Mouse (Mus musculus) heart, embryonic 16.5 days (tissue): ENCODE measurements at regions not wholly inside any gene's neighbourhood (a gene's known extent, or its start where the extent isn't known, plus 50 kb on each side); places are given as distances from the start of the nearest gene placed in this dataset.

Experiments
- ATAC-seq: fragments of 200-750 bp; cut with Nextera tagmentation; replicated peaks from 2 replicates; pipeline ENCODE4 v1.8.0; 2017; ENCODE audit warnings: moderate number of reproducible peaks; ENCODE audit not compliant: insufficient read depth, low FRiP score; ENCODE audit errors: extremely low read depth
- H3K27ac ChIP-seq: fragments of 300-500 bp; sonication (generic); 2 replicates; pipeline ENCODE4 v1.5.1; 2014; ENCODE audit warnings: mild to moderate bottlenecking, low read length, control low read depth, moderate library complexity
- H3K27me3 ChIP-seq: fragments of 300-500 bp; sonication (generic); 2 replicates; pipeline ENCODE4 v1.6.1; 2014; ENCODE audit warnings: low read length, mixed read lengths; ENCODE audit not compliant: control insufficient read depth, insufficient read depth
- H3K36me3 ChIP-seq: fragments of 300-500 bp; sonication (generic); 2 replicates; pipeline ENCODE4 v1.6.1; 2014; ENCODE audit not compliant: control insufficient read depth, insufficient read depth
- H3K4me1 ChIP-seq: fragments of 300-500 bp; sonication (generic); 2 replicates; pipeline ENCODE4 v1.6.1; 2014; ENCODE audit warnings: low read length, mixed read lengths; ENCODE audit not compliant: control insufficient read depth, insufficient read depth
- H3K4me2 ChIP-seq: fragments of 300-500 bp; sonication (generic); 2 replicates; pipeline ENCODE4 v1.6.1; 2014; ENCODE audit warnings: low read depth, mild to moderate bottlenecking, control low read depth, low read length
- H3K4me3 ChIP-seq: fragments of 300-500 bp; sonication (generic); 2 replicates; pipeline ENCODE4 v1.5.1; 2014; ENCODE audit warnings: mild to moderate bottlenecking, control low read depth, low read length
- H3K9ac ChIP-seq: fragments of 300-500 bp; sonication (generic); 2 replicates; pipeline ENCODE4 v1.6.1; 2014; ENCODE audit warnings: low read length, control low read depth
- H3K9me3 ChIP-seq: fragments of 300-500 bp; sonication (generic); replicated peaks from 2 replicates; pipeline ENCODE4 v1.6.1; 2016; ENCODE audit warnings: low read length; ENCODE audit not compliant: control insufficient read depth
- WGBS: fragments of 180-500 bp; shearing (Covaris S2); extraction: QIAGEN DNeasy Blood & Tissue Kit; methylation state at CpG from one replicate; pipeline ENCODE4 v1.1.7; 2014; 5-methylcytosine and 5-hydroxymethylcytosine counted together

DNA sequence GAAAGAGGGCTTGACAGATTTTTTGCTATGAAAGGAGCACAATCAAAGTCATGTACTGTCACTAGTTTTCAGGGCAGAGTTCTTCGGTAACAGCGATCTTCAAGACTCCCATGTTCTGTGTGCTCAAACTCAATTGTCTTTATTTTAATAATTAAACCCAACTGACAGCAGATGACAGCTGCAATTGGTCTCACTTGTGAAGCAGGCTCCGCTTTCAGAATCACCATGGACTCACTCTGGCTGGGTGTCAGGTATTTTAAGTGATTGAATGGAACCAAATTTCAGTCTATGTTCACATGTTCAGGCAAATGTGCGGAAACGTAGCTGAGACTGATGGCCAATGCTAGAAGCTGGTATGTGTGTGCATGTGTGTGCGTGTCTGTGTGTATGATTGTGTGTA lies 489.7 kb downstream of the Kcnj2 start:
- 63% methylated on average over 6 of the region's 6 CpGs for WGBS
- Histone ChIP-seq H3K9ac (no peak overlapping the region), H3K4me3 (no peak overlapping the region), H3K9me3 (no peaks in the 10 kb centered on the region), H3K4me1 (0 out of 2 replicates have a peak, but pooled peaks cover 2% of the 10 kb centered on the region), H3K36me3 (no peaks in the 10 kb centered on the region), H3K27ac (no peak overlapping the region), H3K27me3 (no peaks in the 10 kb centered on the region), H3K4me2 (no peak overlapping the region)
- ATAC-seq = no peak

DNA sequence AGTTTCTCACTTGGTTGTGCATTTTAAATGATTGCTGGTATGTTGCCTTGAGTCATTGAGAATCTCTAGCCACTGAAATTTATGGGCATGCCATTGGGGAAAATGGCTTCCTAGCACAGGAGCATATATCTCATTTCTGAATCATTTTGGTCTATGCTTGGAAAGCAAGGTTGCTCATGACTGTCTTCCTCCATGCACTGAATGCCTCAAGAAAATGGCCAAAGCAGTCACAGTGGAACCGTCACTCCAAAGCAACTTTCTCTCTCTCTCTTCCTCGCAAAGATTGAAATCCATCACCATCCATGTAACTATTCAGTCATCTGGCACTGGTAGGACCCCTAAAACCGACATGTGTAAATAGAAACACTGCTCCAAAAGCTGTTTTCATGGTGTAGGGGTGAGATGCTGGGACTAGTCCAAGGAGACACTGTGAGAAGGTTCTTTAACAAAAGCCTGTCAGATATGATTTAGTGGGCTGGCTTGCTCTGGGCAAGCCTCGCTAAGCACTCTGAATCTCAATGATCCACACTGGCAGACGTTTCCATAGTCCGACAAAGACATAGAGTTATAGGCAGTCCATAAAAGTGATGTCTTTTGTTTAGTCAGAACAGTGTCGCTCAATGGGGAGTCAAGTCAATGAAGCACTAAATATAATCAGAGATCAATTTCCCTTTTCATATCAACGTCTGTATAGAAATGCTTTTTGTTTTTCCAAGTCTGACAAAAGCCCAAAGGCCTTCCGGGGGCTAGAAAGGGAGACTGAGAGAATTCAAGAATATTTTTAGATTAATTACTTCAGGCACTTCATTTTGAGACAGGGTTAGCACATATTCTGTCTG lies 492.6 kb downstream of the Kcnj2 start:
- H3K27me3 ChIP-seq = no peaks in the 10 kb centered on the region
- no peaks in the 10 kb centered on the region for H3K36me3 ChIP-seq
- H3K4me1 ChIP-seq = 0 out of 2 replicates have a peak, but pooled peaks cover 2% of the 10 kb centered on the region
- no peaks in the 10 kb centered on the region for H3K9me3 ChIP-seq
- 76% methylated on average over 9 of the region's 9 CpGs for WGBS
- no peak for ATAC-seq
- H3K27ac ChIP-seq = no peak overlapping the region
- no peak overlapping the region for H3K4me2 ChIP-seq
- H3K4me3 ChIP-seq = no peak overlapping the region
- no peak overlapping the region for H3K9ac ChIP-seq

DNA sequence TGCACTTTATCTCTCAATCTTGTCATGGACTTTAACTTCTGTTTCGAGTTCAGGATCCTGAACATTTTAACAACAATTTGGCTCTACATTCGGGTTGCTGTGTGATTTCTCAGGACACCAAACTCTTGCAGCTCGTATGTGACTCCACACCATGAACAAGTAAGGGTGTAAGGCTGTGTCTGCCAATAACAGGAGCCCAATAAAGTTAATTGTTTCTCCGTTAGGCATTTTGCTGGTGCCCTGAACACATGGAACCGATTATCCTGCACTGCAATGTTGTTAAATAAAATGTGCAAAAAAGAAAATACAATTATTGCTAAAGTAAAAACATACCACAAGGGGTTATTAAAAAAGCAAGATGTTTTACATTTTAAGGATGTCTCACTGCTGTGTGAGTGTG lies 497.2 kb downstream of the Kcnj2 start:
- Histone ChIP-seq H3K4me3 (no peak overlapping the region), H3K4me2 (no peak overlapping the region), H3K27me3 (no peaks in the 10 kb centered on the region), H3K9me3 (no peaks in the 10 kb centered on the region), H3K27ac (no peak overlapping the region), H3K4me1 (no peaks in the 10 kb centered on the region), H3K36me3 (no peaks in the 10 kb centered on the region), H3K9ac (no peak overlapping the region)
- no peak for ATAC-seq
- 60% methylated on average over 5 of the region's 5 CpGs for WGBS

DNA sequence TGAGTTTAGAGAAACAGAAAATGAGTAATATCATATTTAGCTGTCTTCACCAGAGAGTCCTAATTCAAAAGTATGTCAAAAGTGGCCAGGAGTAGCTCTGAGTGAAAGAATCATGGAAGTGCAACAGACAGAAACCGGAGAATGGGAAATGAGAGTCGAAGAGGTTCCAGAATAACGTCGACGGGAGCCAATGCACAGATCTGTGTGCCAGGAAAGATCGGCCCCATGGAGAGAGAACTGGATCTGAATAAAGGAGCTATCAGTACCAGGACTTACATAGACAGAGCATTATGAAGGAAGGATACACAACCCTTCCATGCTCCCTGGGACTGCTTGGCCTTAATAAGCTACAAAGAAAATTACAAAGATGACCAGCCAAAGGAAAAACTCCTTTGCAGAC lies 502.1 kb downstream of the Kcnj2 start:
- no peak overlapping the region for H3K9ac ChIP-seq

DNA sequence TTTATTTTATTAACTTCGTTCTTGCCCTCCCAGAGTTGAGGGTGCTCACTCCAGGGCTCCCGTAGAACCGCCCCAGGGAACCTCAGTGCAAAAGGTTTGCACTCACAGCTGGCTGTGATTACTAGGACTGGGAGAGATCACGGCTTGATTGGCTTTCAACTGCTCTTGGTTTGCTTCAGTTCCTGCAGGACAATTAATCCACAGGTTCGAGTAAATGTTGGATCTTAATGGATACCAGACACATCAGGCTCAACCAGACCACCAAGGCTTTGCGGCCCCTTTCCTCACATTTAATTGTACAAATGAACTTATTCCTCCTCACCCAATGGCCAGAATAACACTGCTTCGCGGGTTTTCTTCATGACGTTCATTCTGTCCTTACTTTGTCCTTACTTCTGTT lies 502.9 kb downstream of the Kcnj2 start:
- Histone ChIP-seq H3K4me1 (no peaks in the 10 kb centered on the region), H3K9me3 (peaks cover 8% of the 10 kb centered on the region; the same call in 1 of the 2 replicates), H3K4me3 (no peak overlapping the region), H3K27me3 (no peaks in the 10 kb centered on the region), H3K4me2 (no peak overlapping the region), H3K9ac (no peak overlapping the region), H3K27ac (no peak overlapping the region), H3K36me3 (no peaks in the 10 kb centered on the region)
- 80% methylated on average over 9 of the region's 9 CpGs for WGBS
- ATAC-seq = no peak

More for the DNA sequence above, 502.1 kb downstream of the Kcnj2 start:
- 88% methylated on average over 6 of the region's 6 CpGs for WGBS
- no peaks in the 10 kb centered on the region for H3K4me1 ChIP-seq
- peaks cover 3% of the 10 kb centered on the region; the same call in 1 of the 2 replicates for H3K9me3 ChIP-seq
- no peak overlapping the region for H3K27ac ChIP-seq
- no peaks in the 10 kb centered on the region for H3K27me3 ChIP-seq
- no peak overlapping the region for H3K4me3 ChIP-seq
- no peaks in the 10 kb centered on the region for H3K36me3 ChIP-seq
- no peak overlapping the region for H3K4me2 ChIP-seq
- no peak for ATAC-seq

DNA sequence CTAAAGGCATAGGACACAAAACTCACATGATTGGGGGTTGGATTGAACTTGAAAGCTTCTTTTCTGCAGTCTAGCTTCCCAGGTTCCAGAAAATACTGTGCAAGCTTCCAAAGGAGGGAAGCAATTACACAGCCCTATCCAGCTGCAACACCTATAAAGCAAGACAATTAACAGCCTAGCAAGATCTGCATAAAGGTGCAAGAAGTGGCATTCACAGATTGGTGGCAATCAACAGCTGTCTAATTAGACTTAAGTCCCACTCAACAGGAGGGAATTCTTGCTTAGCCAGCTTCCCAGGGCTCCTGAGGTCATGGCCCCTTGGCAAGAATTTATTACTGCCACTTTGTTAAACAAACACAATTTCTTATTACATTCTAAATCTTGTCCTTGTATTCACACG lies 511.9 kb downstream of the Kcnj2 start:
- ATAC-seq = no peak
- H3K4me2 ChIP-seq = no peak overlapping the region

DNA sequence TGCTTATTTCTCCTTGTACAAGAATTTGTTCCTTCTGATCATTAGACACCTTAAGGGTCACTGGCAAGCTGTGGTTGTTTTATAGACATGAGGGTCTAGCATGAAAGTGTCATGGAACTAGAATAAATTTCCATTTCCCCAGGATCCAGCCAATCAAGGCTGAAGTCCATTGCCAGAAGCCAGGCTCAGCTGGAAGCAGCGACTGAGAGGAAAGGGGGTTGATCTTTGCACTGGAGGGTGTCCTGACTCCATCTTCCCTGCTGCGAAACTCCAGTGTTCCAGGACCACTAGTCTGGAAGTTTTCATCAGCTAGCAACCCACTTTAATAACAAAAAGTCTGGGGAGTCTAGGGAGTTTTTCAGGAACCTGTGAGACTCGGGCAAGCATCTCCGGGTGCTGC lies 517.0 kb downstream of the Kcnj2 start:
- Histone ChIP-seq H3K4me3 (no peak overlapping the region), H3K9me3 (no peaks in the 10 kb centered on the region), H3K27ac (no peak overlapping the region), H3K4me1 (no peaks in the 10 kb centered on the region), H3K9ac (no peak overlapping the region), H3K36me3 (no peaks in the 10 kb centered on the region), H3K27me3 (no peaks in the 10 kb centered on the region), H3K4me2 (no peak overlapping the region)
- WGBS = 68% methylated on average over 4 of the region's 4 CpGs
- ATAC-seq = no peak

More for the DNA sequence above, 511.9 kb downstream of the Kcnj2 start:
- H3K9ac ChIP-seq = no peak overlapping the region
- peaks cover 6% of the 10 kb centered on the region; the same call in 1 of the 2 replicates for H3K9me3 ChIP-seq
- no peaks in the 10 kb centered on the region for H3K36me3 ChIP-seq
- no peak overlapping the region for H3K4me3 ChIP-seq
- H3K4me1 ChIP-seq = no peaks in the 10 kb centered on the region
- H3K27ac ChIP-seq = no peak overlapping the region
- no peaks in the 10 kb centered on the region for H3K27me3 ChIP-seq
- 25% methylated on average over 1 of the region's 1 CpGs for WGBS

DNA sequence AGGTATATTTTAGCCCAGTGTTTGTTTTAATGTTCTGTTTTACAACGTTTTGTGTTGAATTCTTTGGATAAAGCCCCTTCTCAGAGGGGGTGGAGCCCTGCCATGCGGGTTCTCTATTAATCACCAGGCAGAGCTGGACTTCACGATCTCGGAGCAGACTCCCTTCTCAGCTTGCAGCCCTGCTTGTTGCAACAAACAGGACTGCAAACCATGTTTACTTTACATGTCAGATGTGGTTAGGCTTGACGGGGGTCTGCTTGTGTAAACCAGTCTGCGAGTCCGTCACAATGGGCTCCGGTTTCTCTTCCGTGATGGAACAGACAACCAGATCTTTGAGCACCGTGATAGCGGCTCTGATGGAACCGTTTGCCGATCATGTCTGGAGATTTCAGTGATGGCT lies 517.6 kb downstream of the Kcnj2 start:
- H3K27me3 ChIP-seq = no peaks in the 10 kb centered on the region
- 42% methylated on average over 13 of the region's 13 CpGs for WGBS
- no peak overlapping the region for H3K9ac ChIP-seq
- no peak overlapping the region for H3K4me3 ChIP-seq
- no peaks in the 10 kb centered on the region for H3K9me3 ChIP-seq
- H3K4me1 ChIP-seq = no peaks in the 10 kb centered on the region
- no peak for ATAC-seq
- no peaks in the 10 kb centered on the region for H3K36me3 ChIP-seq
- H3K27ac ChIP-seq = no peak overlapping the region
- H3K4me2 ChIP-seq = peak overlapping the region; percentile 44

DNA sequence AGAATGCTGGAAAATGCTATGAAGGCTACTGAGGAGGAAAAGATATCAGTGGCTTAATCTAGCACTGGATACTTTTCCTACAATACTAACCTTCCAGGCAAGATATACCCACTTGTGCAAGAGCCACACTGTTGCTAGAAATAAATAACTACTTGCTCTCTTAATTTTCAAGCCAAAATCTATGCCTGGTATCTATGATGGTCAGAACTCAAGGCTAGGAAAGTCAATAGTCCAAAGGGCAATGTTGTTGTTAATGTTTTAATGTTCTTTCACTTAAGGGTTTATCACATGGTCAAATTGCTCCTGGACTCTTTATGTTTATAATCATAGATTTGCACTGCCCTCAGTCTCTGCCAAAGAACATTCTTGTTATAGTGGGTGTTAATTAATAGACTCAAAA lies 533.5 kb downstream of the Kcnj2 start:
- no peak overlapping the region for H3K4me3 ChIP-seq
- no peaks in the 10 kb centered on the region for H3K27me3 ChIP-seq
- H3K9me3 ChIP-seq = no peaks in the 10 kb centered on the region
- H3K27ac ChIP-seq = no peak overlapping the region
- H3K4me2 ChIP-seq = no peak overlapping the region
- no peak for ATAC-seq
- H3K36me3 ChIP-seq = no peaks in the 10 kb centered on the region
- H3K9ac ChIP-seq = no peak overlapping the region
- H3K4me1 ChIP-seq = no peaks in the 10 kb centered on the region
